Mouse (Mus musculus) lung, postnatal 0 days (tissue): ENCODE results near the gene Hhat.

ENCODE experiments used
- CTCF ChIP-seq: IDR thresholded peaks from 2 replicates; pipeline ENCODE4 v1.5.1; 2016; ENCODE audit warnings: antibody characterized with exemption, mild to moderate bottlenecking
- EP300 ChIP-seq: IDR thresholded peaks from 2 replicates; pipeline ENCODE4 v1.6.1; 2016; ENCODE audit warnings: antibody characterized with exemption, mild to moderate bottlenecking, control low read depth

GRCm38 (mm10) chr1:192752659-192753601, 18.1 kb downstream of the Hhat start:
- TF ChIP-seq CTCF (no peak), EP300 (no peak)
